Mouse (Mus musculus) monocyte, adult 5-6 weeks (primary cell): ENCODE results near the gene Atp5b. TPM values are rescaled to one million over a fixed set of nuclear protein-coding genes. Genes with fewer than 3 reads are reported as not detected.
"Not testable (repeated sequence)": the region's sequence is repeated elsewhere in the genome, so short reads cannot be mapped to it uniquely, and the experiment has no call there.

ENCODE experiments used
- ATAC-seq: fragments of 153-309, 156-312 bp; replicated peaks from 2 replicates; pipeline ENCODE4 v1.8.0; 2017; ENCODE audit warnings: mild to moderate bottlenecking; ENCODE audit not compliant: low TSS enrichment, insufficient number of reproducible peaks, severe bottlenecking, poor library complexity, low FRiP score
- total RNA-seq: library from RNA; stranded (forward); fragments of 200-1000, 200-491, 200-594 nt; gene quantifications from 3 replicates; pipeline ENCODE4 v1.2.3, GENCODE M21; 2017

Gene Atp5b
- total RNA-seq, 1 experiment from 2014 or later, result 601 TPM

DNA sequence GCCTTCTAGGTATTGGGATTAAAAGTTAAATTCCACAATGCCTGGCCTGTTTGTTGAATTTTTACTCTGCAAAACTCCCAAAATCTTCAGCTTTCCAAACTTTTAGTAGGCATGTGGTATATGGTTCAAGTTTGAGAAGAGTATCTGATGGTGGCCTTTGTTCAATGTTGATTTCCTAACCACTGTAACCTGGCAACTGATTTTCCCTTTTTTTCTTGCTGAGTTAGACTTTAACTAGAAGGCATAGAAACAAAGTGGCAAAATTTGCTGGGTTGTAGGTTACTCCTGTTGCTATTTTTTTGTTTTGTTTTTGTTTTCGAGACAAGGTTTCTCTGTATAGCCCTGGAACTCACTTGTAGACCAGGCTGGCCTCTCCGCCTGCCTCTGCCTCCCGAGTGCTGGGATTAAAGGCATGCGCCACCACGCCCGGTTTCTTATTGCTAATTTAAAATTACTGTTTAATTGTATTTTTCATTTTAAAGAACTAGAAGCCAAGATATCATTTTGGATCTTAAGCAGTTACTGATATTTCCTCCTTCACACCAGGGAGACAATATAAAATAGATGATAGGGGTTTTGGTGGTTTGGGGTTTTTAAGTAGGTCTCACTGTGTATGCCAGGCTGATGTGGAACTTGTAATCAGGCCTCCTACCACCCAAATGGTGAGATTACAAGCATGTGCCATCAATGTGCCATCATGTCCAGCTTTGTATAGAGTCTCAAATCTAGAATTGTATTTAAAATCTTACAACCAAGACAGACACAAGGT lies 20.7 kb upstream of the Atp5b start:
- no peak for ATAC-seq

DNA sequence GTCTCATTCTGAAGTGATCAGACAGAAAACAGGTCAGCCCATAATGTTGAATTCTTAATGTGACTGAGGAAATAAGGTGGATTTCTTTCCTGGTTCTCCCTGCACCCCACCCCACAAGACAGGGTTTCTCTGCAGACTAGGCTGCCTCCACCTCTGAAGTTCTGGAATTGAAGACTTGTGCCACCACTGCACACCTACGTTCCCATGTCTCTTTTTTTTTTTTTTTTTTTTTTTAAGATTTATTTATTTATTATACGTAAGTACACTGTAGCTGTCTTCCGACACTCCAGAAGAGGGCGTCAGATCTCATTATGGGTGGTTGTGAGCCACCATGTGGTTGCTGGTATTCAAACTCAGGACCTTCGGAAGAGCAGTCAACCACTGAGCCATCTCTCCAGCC lies 17.0 kb upstream of the Atp5b start:
- no peak for ATAC-seq

DNA sequence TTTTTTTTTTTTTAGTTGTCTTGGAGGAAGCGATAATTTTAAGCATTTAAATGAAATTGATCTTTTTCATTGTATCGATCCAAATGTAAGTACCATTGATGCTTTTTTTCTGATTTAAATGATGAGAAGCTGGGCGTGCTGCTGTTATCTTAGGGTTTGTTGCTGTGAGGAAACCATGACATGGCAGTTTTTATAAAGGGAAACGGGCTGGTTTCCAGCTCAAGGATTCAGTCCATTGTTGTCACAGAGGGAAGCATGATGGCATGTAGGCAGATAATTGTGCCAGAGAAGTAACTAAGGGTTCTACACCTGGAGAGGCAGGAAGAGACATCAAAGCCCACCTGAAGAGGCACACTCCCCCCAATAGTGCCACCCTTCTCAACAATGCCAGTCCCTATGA lies 13.9 kb upstream of the Atp5b start:
- no peak for ATAC-seq

DNA sequence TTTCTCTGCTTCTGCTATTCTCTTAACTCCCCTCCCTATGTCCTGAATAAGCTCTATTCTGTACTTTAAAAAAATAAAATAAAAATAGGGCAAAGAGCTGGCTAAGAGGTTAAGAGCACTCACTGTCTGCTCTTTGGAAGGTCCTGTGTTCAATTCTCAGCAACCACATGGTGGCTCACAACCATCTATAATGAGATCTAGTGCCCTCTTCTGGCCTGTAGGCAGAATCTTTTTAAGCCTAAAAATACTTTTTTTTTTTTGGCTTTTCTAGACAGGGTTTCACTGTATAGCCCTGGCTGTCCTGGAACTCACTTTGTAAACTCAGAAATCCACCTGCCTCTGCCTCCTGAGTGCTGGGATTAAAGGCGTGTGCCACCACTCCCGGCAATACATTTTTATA lies 12.6 kb upstream of the Atp5b start:
- not testable (repeated sequence) for ATAC-seq

DNA sequence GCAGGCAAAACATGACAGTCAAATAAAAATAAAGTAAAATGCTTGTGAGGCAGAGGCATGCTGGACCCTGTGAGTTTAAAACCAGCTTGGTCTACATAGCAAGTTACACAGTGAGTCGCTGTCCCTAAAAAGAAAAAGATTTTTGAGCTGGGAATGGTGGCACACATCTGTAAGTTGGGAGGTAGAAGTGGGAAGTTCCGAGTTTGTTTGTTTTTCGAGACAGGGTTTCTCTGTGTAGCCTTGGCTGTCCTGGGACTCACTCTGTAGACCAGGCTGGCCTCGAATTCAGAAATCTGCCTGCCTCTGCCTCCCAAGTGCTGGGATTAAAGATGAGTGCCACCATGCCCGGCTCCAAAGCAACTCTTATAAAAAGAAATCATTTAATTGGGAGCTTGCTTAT lies 4.8 kb upstream of the Atp5b start:
- not testable (repeated sequence) for ATAC-seq

DNA sequence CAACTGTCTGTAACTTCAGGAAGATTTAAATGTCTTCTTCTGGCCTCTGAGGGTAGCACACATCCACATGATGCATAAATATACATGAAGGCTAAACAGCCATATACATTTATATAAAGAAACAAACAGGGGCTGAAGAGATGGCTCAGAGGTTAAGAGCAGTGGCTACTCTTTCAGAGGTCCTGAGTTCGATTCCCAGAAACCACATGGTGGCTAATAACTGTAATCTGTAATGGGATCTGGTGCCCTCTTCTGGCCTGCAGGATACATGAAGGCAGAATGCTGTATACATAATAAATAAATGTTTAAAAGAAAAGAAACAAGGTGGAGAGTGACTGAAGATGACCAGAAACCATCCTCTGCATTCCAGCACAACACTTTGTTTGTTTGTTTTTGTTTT lies 2.6 kb upstream of the Atp5b start:
- ATAC-seq, result no peak

DNA sequence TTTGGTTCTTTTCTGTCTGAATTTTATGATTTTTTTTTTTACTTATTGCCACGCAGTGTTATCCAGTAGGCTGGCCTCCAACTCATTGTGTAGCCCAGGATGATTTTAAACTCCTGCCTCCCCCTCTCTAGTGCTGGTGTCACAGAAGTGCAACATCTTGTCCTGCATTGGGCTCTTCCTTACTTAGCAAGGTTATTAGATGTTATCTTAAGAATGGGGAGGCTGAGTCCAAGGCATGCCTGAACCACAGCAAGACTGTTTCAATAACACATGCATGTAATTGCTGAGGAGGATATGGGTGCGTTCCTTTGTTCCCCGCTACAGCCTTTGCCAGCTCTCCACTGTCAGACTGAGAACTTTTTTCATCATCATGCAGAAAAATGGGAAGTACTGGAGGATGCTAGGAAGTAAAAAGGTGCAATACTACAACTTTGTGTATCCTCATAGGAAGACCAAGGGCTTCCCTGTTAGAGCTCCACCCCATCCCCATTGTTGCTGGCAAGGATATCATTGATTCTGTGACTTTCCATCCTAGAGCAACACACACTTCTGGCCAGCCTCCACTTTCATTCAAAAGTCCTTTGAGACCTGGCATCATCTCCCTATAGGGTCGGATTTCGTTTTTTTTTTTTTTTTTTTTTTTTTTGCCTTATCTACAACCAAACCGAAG lies 1.1 kb upstream of the Atp5b start:
- ATAC-seq, result no peak

DNA sequence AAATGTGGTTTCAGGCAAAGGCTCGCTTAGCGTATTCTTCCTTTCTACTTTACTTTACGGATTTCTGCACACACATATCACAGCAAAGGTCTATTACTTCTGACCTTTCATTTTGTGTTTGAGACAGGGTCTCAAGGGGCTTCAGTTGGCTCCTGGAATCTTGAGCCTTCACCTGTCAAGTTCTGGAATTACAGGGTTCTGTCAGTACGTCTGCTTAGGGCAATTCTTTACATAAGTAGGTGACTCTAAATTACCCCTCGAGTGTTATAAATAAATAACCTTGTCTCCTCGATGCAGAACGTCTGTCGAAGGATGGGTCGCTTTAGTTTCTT lies 630 bp upstream of the Atp5b start:
- ATAC-seq, result no peak

DNA sequence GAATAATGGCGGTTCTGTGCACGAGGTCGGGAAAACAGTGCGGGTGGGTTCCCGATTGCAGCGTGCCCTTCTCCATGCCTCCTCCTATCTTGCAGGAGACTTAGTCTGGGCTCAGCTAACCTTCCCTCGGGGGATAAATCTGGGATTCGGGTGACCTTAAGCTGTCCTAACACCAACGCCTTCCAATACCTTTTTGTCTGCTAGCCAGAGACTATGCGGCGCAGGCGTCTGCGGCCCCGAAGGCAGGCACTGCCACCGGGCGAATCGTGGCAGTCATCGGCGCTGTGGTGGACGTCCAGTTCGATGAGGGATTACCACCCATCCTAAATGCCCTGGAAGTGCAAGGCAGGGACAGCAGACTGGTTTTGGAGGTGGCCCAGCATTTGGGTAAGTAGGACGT lies 615 bp downstream of the Atp5b start:
- ATAC-seq, result no peak

DNA sequence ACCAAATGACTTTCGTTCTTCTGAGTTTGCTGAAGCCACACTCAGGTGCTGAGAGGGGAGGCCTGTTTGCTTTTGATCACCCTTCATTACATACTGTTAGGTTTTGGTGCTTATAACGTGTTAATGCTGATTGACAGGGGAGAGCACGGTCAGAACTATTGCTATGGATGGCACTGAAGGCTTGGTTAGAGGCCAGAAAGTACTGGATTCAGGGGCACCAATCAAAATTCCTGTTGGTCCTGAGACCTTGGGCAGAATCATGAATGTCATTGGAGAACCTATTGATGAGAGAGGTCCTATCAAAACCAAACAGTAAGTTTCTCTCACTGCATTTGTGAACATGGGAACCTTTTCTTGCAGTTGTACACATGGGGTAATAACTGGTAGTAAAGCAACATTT lies 1.1 kb downstream of the Atp5b start:
- ATAC-seq, result no peak

DNA sequence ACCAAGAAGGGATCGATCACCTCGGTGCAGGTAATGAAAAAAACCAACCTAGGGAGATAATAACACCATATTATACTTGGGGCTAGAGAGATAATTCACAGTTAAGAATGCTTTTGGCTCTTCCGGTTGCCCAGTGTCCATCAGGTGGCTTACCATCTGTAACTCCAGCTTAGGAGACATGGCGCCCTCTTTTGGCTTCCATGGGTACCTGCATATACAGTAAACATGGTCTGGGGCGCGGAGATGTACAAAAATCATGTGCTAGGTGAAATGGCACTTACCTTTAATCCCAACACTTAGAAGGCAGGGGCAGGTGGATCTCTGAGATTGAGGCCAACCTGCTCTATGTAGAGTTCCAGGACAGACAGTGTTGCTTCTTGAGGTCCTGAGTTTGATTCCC lies 3.3 kb downstream of the Atp5b start:
- ATAC-seq, result no peak

DNA sequence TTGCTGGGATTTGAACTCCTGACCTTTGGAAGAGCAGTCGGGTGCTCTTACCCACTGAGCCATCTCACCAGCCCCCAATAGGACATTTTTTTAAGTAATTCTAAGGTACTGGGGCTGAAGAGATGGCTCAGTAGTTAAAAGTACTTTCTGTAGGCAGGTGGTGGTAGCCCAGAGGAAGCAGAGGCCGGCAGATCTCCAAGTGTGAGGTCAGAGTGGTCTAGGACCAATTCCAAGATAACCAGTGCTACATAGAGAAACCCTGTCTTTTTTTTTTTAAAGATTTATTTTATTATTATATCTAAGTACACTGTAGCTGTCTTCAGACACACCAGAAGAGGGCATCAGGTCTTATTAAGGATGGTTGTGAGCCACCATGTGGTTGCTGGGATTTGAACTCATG lies 4.1 kb downstream of the Atp5b start:
- ATAC-seq, result not testable (repeated sequence)

DNA sequence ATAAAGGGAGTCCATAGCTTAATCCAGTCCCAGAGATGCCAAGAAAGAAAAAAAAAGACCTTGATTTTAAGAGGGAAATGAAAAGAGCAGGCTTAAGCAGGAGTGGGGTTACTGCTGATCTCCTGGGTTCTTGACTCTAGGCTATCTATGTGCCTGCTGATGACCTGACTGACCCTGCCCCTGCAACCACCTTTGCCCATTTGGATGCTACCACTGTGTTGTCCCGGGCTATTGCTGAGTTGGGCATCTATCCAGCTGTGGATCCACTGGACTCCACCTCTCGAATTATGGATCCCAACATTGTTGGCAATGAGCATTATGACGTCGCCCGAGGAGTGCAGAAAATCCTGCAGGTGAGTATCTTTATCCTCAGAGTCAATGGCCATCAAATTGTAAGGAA lies 5.1 kb downstream of the Atp5b start:
- ATAC-seq, result no peak

DNA sequence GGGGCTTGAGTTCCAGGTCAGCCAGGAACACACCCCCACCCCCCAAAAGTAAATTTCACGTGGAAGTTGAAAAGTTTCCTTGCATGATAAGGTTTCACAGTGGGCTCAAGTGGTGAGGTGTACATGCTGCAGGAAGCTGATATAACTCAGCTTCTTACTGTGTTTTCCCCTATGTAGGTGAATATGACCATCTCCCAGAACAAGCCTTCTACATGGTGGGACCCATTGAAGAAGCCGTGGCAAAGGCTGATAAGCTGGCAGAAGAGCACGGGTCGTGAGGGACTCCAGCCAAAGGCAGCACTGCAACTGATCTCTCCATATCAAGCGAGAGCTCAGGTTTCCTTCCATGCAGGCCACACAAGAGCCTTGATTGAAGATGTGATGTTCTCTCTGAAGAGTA lies 6.8 kb downstream of the Atp5b start:
- no peak for ATAC-seq

DNA sequence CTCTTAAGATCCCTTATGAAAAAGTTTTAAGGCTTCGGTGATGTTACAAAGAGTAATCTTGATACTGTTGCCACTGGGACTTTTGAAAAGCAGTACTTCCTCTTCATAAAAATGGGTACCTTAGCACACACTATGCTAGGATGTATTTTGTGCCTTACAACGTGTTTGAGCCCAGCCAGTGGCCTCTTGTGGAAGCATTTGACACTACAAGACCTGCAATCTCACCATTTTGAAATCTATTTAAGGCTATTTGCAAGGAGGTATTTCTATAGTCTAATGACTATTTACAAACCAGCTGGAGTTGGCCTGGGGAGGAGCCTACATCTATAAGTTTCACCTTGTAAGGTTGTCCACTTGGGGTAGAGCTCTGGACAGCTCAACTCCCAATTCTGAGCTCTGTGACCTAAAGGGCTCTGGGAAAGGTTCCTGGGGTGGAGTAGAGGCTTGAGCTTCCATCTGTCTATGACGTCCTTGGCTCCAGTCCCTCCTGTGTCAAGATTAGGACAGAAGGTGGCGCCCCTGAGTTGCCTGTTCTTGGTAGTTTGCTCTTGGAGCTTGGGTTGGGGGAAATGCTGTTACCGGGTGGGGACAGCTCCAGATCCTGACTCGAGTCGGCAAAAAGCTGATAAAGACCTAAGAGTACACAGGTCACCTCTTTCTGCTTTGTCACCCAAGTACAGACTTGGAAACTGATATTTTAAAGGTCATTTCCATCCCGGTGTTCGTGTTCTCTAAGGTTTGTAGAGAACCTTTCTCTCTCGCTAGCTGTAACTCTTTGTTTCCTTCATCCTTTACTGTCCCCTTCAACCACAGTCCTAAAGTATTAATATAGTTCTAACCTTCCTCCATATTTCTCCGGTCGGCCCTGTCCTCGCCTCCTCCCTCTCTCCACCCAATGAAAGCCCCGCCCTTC lies 7.8 kb downstream of the Atp5b start:
- ATAC-seq, result peak; percentile 23; the same call in 1 of the 2 replicates

DNA sequence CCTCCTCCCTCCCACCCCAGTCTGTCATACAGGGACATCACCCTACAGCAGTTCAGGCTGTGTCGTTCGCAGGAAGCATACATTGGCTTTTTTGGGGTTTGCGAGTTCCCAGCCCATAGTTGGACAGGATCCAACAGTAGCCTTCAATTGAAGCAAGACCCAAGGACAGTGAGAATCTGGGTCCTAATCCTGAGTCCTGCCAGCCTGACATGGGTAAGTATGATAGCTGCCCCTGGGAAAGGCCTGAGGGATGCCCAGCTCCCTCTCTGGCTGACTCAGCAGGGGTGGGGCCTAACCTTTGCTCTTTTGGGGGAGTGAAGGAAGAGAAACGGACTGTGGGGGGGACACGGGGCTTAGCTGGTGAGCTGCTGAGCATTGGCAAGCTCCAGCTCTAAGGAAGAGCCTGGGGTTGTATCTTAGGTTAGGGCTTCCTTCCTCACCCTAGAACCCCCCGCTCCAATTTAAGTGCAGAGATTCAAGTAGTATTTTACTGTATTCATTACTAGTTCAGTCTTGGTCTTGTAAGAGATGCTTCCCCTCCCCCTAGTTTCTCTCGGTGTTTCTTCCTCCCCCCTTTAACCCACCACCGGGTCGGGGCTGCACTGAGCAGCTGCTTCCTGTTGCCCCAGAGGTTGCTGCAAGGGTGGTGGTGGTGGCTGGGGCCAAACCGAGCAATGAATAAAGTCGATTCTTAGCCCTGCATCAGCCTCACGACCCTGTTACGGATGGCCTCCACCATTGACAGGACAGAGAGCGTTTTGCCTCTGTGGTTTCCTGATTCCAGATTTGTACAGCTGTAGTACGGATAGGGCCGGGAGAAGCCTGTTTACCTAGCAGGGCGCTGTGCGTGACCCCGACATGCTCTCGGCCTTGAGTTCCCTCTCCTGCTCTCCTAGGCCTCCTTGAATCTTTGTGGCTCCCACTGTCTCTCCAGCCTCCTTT lies 8.8 kb downstream of the Atp5b start, which contains the start of gene Baz2a:
Baz2a (plus strand) TSS at position 14 of the 942 bp plus-strand sequence.
- peak; percentile 48 for ATAC-seq

DNA sequence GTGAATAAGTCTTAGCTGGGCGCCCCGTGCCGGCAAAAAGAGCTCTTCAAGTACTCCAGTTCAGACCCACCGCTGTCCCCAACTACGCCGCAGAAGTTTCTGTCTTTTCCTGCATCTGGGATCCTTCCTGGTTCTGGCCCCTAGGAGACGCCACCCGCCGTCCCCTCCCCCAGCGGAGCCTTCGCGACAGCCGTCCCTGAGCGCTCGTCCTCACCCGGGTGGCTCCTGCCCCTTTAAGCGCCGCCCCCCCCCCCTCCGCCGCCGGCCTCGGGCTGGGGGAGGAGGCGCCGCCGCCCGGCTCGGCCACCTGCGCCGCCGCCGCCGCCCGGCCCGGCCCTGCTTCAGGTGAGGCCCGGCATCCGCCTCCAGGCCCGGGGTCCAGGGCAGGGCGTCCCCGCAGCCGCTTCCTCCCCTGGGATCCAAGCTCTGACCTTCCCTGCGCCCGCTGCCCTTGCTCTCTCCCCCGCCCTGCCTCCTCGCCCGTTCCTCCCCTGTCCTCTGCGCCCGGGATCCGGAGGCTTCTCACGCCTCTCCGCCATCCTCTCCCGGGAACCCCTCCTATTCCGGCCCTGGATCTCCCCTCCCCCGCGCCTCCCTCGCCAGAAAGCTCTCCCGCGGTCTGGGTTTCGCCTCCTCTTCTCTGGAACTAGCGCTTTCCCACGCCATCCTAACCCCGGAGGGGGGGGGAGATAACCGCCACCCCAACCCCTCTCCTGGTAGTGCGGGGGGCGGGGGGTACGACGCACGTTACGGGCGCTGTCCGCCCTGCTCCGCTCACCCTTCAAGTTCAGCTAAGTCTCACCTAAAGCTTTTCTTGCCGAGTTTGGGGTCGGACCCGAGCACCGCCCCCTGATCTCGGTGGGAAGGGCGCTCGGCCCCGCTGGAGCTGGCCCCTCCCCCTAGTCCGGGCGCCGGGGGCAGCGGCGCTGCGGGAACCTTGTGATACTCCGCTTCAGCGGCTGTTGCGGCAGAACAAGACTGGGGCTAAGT lies 9.7 kb downstream of the Atp5b start:
- no peak for ATAC-seq
